Mouse (Mus musculus) heart, postnatal 0 days (tissue): ENCODE data around the gene Prkg1. TPM values are rescaled to one million over a fixed set of nuclear protein-coding genes. Genes with fewer than 3 reads are reported as not detected.
A peak's percentile ranks its signal among the peaks of the same experiment; 100 is the strongest.

Experiments used
- ATAC-seq: fragments of 200-750 bp; cut with Nextera tagmentation; 2 replicates; pipeline ENCODE4 v1.8.0; 2017; ENCODE audit warnings: low read depth, moderate number of reproducible peaks, moderate library complexity; ENCODE audit not compliant: insufficient read depth
- DNase-seq: peaks from one replicate; pipeline ENCODE4 v3.0.0-alpha.2; 2016; ENCODE audit warnings: low spot score
- H3K27ac ChIP-seq: fragments of 300-500 bp; sonication (generic); 2 replicates; pipeline ENCODE4 v1.5.1; 2014; ENCODE audit warnings: low read depth, mild to moderate bottlenecking
- H3K27me3 ChIP-seq: fragments of 300-500 bp; sonication (generic); 2 replicates; pipeline ENCODE4 v1.6.1; 2014; ENCODE audit warnings: low read length, mixed read lengths; ENCODE audit not compliant: control insufficient read depth, insufficient read depth
- H3K36me3 ChIP-seq: fragments of 300-500 bp; sonication (generic); replicated peaks from 2 replicates; pipeline ENCODE4 v1.6.1; 2014; ENCODE audit warnings: low read length, mixed read lengths; ENCODE audit not compliant: control insufficient read depth, insufficient read depth
- H3K4me1 ChIP-seq: fragments of 300-500 bp; sonication (generic); 2 replicates; pipeline ENCODE4 v1.6.1; 2014; ENCODE audit warnings: antibody characterized with exemption; ENCODE audit not compliant: control insufficient read depth, insufficient read depth
- H3K4me2 ChIP-seq: fragments of 300-500 bp; sonication (generic); 2 replicates; pipeline ENCODE4 v1.6.1; 2014; ENCODE audit warnings: low read depth, mild to moderate bottlenecking, low read length, moderate library complexity
- H3K4me3 ChIP-seq: fragments of 300-500 bp; sonication (generic); 2 replicates; pipeline ENCODE4 v1.5.1; 2014; ENCODE audit warnings: low read depth, low read length
- H3K9ac ChIP-seq: fragments of 300-500 bp; sonication (generic); replicated peaks from 2 replicates; pipeline ENCODE4 v1.6.1; 2014; ENCODE audit warnings: low read depth, low read length, mixed read lengths
- H3K9me3 ChIP-seq: fragments of 300-500 bp; sonication (generic); replicated peaks from 2 replicates; pipeline ENCODE4 v1.6.1; 2016; ENCODE audit warnings: low read length; ENCODE audit not compliant: control insufficient read depth
- CTCF ChIP-seq: IDR thresholded peaks from 2 replicates; pipeline ENCODE4 v1.5.1; 2016; ENCODE audit warnings: antibody characterized with exemption, control low read depth, low read depth
- EP300 ChIP-seq: IDR thresholded peaks from 2 replicates; pipeline ENCODE4 v1.6.1; 2016; ENCODE audit warnings: antibody characterized with exemption, low read depth
- WGBS: fragments of 180-500 bp; shearing (Covaris S2); extraction: QIAGEN DNeasy Blood & Tissue Kit; methylation state at CpG from one replicate; pipeline ENCODE4 v1.1.7; 2014; 5-methylcytosine and 5-hydroxymethylcytosine counted together
- polyA plus RNA-seq: library from polyadenylated mRNA; unstranded; fragments of >200 nt; fragmentation: Nextera tagmentation; extraction: Ambion mirVana; gene quantifications from 2 replicates; pipeline ENCODE4 v1.2.1, GENCODE M21; 2015
- total RNA-seq: library from RNA; depleted of rRNA; stranded (reverse); fragments of >200 nt; gene quantifications from 2 replicates; pipeline ENCODE4 v1.2.3, GENCODE M21; 2014; ENCODE audit warnings: low replicate concordance

Prkg1 gene
- total and polyA plus RNA-seq, 2 experiments from 2014 or later: 4.5 to 14.6 TPM

- no peaks in the 10 kb centered on the region for H3K9me3 ChIP-seq
- TF ChIP-seq CTCF (no peak), EP300 (no peak)
- H3K4me2 ChIP-seq: no peak overlapping the region
Observed at GRCm38 (mm10) chr19:31337163-31337862, 427.5 kb downstream of the Prkg1 start.

GRCm38 (mm10) chr19:31336381-31336780, 428.5 kb downstream of the Prkg1 start:
- H3K9ac ChIP-seq: no peak overlapping the region
- ATAC-seq (no peak), DNase-seq (no peak)
- TF ChIP-seq EP300: no peak
- TF ChIP-seq CTCF: no peak
- H3K4me2 ChIP-seq: no peak overlapping the region
- no peaks in the 10 kb centered on the region for H3K9me3 ChIP-seq
- H3K27ac ChIP-seq: no peak overlapping the region
- 61% methylated on average over 3 of the region's 3 CpGs for WGBS
- no peaks in the 10 kb centered on the region for H3K27me3 ChIP-seq
- H3K4me3 ChIP-seq: no peak overlapping the region
- no peaks in the 10 kb centered on the region for H3K4me1 ChIP-seq
- no peaks in the 10 kb centered on the region for H3K36me3 ChIP-seq

More at GRCm38 (mm10) chr19:31337163-31337862, 427.5 kb downstream of the Prkg1 start:
- Histone ChIP-seq H3K4me1 (no peaks in the 10 kb centered on the region), H3K4me3 (no peak overlapping the region), H3K36me3 (no peaks in the 10 kb centered on the region), H3K27ac (no peak overlapping the region; the same call in 1 of the 2 replicates), H3K27me3 (no peaks in the 10 kb centered on the region), H3K9ac (no peak overlapping the region)
- ATAC-seq (no peak), DNase-seq (no peak)
- WGBS: 65% methylated on average over 9 of the region's 9 CpGs

- no peak overlapping the region for H3K4me2 ChIP-seq
- no peaks in the 10 kb centered on the region for H3K36me3 ChIP-seq
- WGBS: 51% methylated on average over 5 of the region's 5 CpGs
- no peaks in the 10 kb centered on the region for H3K4me1 ChIP-seq
- no peak overlapping the region for H3K9ac ChIP-seq
- DNase-seq (no peak), ATAC-seq (no peak)
- no peak overlapping the region for H3K27ac ChIP-seq
- H3K27me3 ChIP-seq: no peaks in the 10 kb centered on the region
- H3K4me3 ChIP-seq: no peak overlapping the region
- TF ChIP-seq EP300: no peak
- TF ChIP-seq CTCF: no peak
- no peaks in the 10 kb centered on the region for H3K9me3 ChIP-seq
Observed at GRCm38 (mm10) chr19:31329893-31330292, 434.9 kb downstream of the Prkg1 start.

- Histone ChIP-seq H3K9ac (no peak overlapping the region), H3K27me3 (no peaks in the 10 kb centered on the region), H3K4me1 (no peaks in the 10 kb centered on the region), H3K4me3 (no peak overlapping the region), H3K36me3 (no peaks in the 10 kb centered on the region), H3K27ac (no peak overlapping the region), H3K9me3 (no peaks in the 10 kb centered on the region), H3K4me2 (no peak overlapping the region)
- no peak for DNase-seq
- TF ChIP-seq CTCF: no peak
- TF ChIP-seq EP300: no peak
- 70% methylated on average over 3 of the region's 3 CpGs for WGBS
- ATAC-seq: no peak
Observed at GRCm38 (mm10) chr19:31304760-31305159, 460.1 kb downstream of the Prkg1 start.

- H3K4me1 ChIP-seq: no peaks in the 10 kb centered on the region
- H3K4me3 ChIP-seq: no peak overlapping the region
- no peak for TF ChIP-seq EP300
- no peak for TF ChIP-seq CTCF
- no peak overlapping the region for H3K4me2 ChIP-seq
- 79% methylated on average over 2 of the region's 2 CpGs for WGBS
- ATAC-seq: no peak
- no peaks in the 10 kb centered on the region for H3K9me3 ChIP-seq
- no peak for DNase-seq
- no peaks in the 10 kb centered on the region for H3K27me3 ChIP-seq
- no peak overlapping the region for H3K27ac ChIP-seq
- H3K36me3 ChIP-seq: no peaks in the 10 kb centered on the region
- H3K9ac ChIP-seq: no peak overlapping the region
Observed at GRCm38 (mm10) chr19:31291231-31291630, 473.6 kb downstream of the Prkg1 start.

- no peaks in the 10 kb centered on the region for H3K9me3 ChIP-seq
- DNase-seq (peak; percentile 16), ATAC-seq (peak; percentile 24; the same call in 1 of the 2 replicates)
- H3K4me3 ChIP-seq: no peak overlapping the region
- H3K27me3 ChIP-seq: no peaks in the 10 kb centered on the region
- TF ChIP-seq EP300 (no peak), CTCF (no peak)
- H3K27ac ChIP-seq: no peak overlapping the region
- WGBS: 23% methylated on average over 3 of the region's 3 CpGs
- 0 out of 2 replicates have a peak, but pooled peaks cover 6% of the 10 kb centered on the region for H3K4me1 ChIP-seq
- H3K36me3 ChIP-seq: no peaks in the 10 kb centered on the region
- H3K9ac ChIP-seq: no peak overlapping the region
- no peak overlapping the region for H3K4me2 ChIP-seq
Observed at GRCm38 (mm10) chr19:31284581-31284980, 480.3 kb downstream of the Prkg1 start.
